Mouse (Mus musculus) urinary bladder, adult 18-20 months (tissue): Measurements from ENCODE around the gene Olfr220.
A peak's percentile ranks its signal among the peaks of the same experiment; 100 is the strongest.

Source experiments
- DNase-seq, 2 experiments: peaks; one replicate each; pipeline ENCODE4 v3.0.0; 2022; ENCODE audit warnings: low spot score in 2 of 2, mixed read lengths in 2 of 2

Olfr220 gene

DNA sequence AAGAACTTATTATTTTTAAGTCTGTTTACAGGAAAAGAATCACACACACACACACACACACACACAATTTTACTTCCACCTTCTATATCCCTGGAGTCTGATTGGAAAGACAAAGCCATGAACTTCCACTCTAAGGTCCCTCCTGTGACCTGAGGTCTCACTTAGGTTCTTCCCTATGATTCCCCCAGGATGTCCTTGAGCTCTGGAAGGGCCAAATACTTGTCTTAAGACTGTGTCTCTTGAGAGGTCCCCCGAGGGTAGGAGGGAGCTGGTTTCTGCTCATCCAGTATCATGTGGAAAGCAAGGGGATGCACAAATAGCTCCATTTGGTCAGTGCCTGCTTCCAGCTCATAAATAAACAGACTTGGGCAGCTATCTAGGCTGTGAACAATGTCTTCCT, at the start of gene Olfr220:
Olfr220 (plus strand) TSS at position 301 of the 400 bp plus-strand sequence.
- DNase-seq: no peak

- no peak for DNase-seq
Observed at GRCm38 (mm10) chr1:174422959-174423358, 18.9 kb upstream of the Olfr220 start.

- no peak for DNase-seq
Observed at GRCm38 (mm10) chr1:174423764-174424163, 18.1 kb upstream of the Olfr220 start, which contains the start of gene Olfr414. Gene Olfr414, plus strand, starts transcription at chr1:174424064.

DNA sequence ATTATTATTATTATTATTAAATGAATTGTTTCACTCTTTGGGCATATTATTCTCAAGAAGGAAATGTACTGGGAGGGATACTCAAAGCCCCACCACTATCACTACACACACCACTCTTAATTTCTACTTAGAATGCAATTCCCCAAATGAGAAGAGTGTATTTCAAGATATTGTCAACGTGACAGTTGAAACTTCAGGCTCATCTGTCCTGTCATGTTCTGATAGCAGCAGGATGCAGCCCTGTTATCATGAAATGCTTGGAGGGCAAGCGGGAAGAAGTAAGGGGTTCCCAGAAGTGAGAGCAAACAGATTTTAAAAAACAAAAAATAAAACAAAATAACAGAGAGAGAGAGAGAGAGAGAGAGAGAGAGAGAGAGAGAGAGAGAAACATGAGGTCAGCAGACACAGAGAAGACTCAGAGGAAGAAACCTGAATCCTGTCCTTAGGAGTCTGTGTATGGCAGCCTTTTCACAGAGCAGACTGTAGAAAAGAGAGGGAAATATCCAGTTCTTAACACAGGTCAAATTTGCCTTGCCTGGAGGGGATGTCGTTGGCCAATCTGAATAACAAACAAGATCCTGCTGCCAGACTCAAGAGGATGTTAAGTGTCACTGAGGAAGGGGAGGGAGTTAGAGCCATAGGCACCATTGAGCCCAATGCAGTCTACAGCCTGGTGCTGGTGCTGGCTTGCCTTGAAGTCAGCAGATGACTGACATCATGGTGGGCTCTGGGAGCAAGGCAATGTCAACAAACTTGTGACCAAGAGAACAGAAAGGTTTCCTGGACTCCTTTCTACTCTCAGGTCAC, 15.5 kb upstream of the Olfr220 start:
- DNase-seq: no peak

- DNase-seq: no peak
Observed at GRCm38 (mm10) chr1:174427402-174427801, 14.5 kb upstream of the Olfr220 start.

- DNase-seq: no peak
Observed at GRCm38 (mm10) chr1:174428407-174428806, 13.5 kb upstream of the Olfr220 start.

DNA sequence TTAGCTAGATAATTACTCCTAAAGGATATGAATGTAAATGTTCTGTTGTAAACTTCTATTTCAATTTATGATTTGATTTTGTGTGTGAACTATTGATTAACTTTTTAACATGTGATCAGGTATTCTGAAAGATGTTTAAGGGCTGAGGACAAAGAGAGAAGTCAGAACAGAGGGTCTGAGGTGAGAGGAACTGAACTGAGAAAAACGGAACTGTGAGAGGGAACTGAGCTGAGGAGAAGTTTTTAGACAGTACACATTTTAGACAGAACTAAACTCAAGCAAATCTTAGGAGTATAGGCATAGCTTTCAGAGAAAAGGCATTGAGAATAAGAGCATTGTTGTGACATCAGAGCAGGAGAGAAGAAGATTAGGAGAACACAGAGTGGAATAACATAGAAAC, 7.8 kb upstream of the Olfr220 start:
- DNase-seq: no peak

DNA sequence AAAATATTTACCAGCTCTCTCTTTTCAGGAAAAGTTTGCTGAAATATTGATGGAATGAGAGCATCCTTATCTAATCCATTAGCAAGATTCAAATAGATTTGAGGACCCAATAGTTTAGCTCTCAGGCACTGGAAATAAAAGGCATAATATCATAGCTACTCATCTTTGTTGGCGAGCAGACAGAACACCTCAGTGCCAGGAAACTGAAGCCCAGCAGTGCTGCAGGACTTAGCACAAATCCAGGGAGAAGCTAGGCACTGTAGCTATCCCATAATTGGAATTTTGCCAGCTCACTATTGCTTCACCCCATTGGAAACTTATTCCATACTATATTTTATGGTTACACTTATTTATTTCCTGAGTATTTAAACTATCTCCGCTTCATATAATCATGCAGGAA, 13.2 kb downstream of the Olfr220 start:
- DNase-seq: no peak

DNA sequence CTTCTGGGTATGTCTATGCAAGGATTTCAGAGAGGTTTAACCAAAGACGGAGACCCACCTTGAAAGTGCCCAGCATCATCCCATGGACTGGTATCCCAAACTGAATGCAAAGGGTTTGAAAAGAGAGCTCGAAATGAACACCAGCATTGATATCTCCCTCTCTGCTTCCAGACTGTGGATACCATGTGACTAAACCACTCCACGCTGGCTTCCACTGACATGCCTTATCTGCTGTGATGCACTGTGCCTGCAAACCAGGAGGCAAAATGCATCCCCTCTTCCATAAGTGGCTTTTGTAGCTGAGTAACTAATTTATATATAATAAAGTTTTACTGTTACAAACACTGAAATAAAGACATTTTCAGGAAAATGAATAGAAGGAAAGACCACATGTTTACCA, 23.5 kb downstream of the Olfr220 start:
- DNase-seq: no peak

- no peak for DNase-seq
Observed at GRCm38 (mm10) chr1:174466240-174466639, 24.4 kb downstream of the Olfr220 start.

- peak in 1 of 2 experiments; percentile 1 for DNase-seq
Observed at GRCm38 (mm10) chr1:174469736-174470135, 27.9 kb downstream of the Olfr220 start.

DNA sequence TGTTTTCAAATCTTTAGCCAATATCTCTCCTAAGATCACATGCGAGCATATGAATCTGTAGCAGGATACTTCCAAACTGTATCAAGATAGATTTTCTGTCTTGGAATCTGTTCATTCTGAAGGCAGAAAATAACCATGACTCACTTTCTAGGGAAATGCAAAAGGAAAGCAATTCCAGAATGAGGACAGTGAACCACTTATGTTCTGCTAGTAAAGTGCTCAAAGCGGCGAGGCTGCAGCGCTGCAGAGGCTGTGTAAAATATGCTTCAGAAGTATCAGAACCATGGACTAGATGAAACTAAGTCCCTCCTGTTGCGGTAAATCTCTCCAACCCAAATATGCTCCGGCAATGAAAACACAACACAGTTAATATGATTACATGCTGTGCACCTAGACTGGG, 40.7 kb downstream of the Olfr220 start:
- DNase-seq: no peak

DNA sequence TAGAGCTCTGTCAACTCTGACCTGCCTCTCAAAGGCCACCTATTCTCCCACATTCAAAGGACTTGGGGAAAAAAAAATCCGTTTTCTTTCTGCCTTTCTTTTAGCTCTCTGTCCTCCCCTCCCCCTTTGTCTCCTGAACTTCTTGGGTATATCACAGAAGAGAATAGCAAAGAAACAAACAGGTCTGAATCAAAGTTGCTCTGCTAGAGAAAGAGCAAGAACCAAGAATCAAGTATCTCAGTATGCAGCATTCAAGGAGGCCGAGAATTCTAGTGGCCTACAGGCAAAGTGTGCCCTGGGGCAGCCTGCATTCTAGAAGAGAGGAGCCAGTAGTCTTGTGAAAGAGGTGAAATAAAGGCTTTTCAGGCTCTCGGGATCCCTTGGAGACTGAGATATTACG, 58.2 kb downstream of the Olfr220 start:
- DNase-seq: no peak
